Mouse (Mus musculus) embryo, embryonic 10.5 days (tissue): Measurements from ENCODE around the gene Mecom.

Experiments used
- DNase-seq: peaks from one replicate; pipeline ENCODE4 v3.0.0-alpha.2; 2015; ENCODE audit warnings: low spot score

Mecom gene

GRCm38 (mm10) chr3:30148378-30149079 lies 399.3 kb downstream of the Mecom start:
- DNase-seq: no peak

GRCm38 (mm10) chr3:30145051-30145450 lies 402.8 kb downstream of the Mecom start:
- no peak for DNase-seq

GRCm38 (mm10) chr3:30143961-30144411 lies 403.8 kb downstream of the Mecom start:
- DNase-seq: peak; percentile 58

- DNase-seq: no peak
Measured at GRCm38 (mm10) chr3:30143440-30143839, 404.4 kb downstream of the Mecom start.

- no peak for DNase-seq
Measured at GRCm38 (mm10) chr3:30140349-30140748, 407.5 kb downstream of the Mecom start.

GRCm38 (mm10) chr3:30139678-30140077 lies 408.1 kb downstream of the Mecom start:
- peak; percentile 54 for DNase-seq

- DNase-seq: no peak
Measured at GRCm38 (mm10) chr3:30138588-30138987, 409.2 kb downstream of the Mecom start.

- DNase-seq: no peak
Measured at GRCm38 (mm10) chr3:30135857-30136256, 412.0 kb downstream of the Mecom start.

- DNase-seq: no peak
Measured at GRCm38 (mm10) chr3:30135119-30135518, 412.7 kb downstream of the Mecom start.

GRCm38 (mm10) chr3:30132981-30133380 lies 414.8 kb downstream of the Mecom start:
- no peak for DNase-seq

GRCm38 (mm10) chr3:30132370-30132769 lies 415.4 kb downstream of the Mecom start:
- DNase-seq: no peak

- DNase-seq: no peak
Measured at GRCm38 (mm10) chr3:30130495-30130894, 417.3 kb downstream of the Mecom start.

- no peak for DNase-seq
Measured at GRCm38 (mm10) chr3:30122618-30123017, 425.2 kb downstream of the Mecom start.

- no peak for DNase-seq
Measured at GRCm38 (mm10) chr3:30120790-30121512, 426.9 kb downstream of the Mecom start.

GRCm38 (mm10) chr3:30118594-30119297 lies 429.1 kb downstream of the Mecom start:
- no peak for DNase-seq

GRCm38 (mm10) chr3:30113249-30113770 lies 434.5 kb downstream of the Mecom start:
- peak; percentile 30 for DNase-seq

GRCm38 (mm10) chr3:30107945-30108670 lies 439.7 kb downstream of the Mecom start:
- peak; percentile 35 for DNase-seq

- peak; percentile 33 for DNase-seq
Measured at GRCm38 (mm10) chr3:30106481-30106880, 441.3 kb downstream of the Mecom start.

- DNase-seq: peak; percentile 24
Measured at GRCm38 (mm10) chr3:30105859-30106258, 441.9 kb downstream of the Mecom start.

- peak; percentile 74 for DNase-seq
Measured at GRCm38 (mm10) chr3:30105194-30105823, 442.5 kb downstream of the Mecom start.

GRCm38 (mm10) chr3:30104515-30105098 lies 443.2 kb downstream of the Mecom start:
- no peak for DNase-seq
